Comparison of ENCODE assay signal across 11 mouse cellular contexts in the genomic region with DNA sequence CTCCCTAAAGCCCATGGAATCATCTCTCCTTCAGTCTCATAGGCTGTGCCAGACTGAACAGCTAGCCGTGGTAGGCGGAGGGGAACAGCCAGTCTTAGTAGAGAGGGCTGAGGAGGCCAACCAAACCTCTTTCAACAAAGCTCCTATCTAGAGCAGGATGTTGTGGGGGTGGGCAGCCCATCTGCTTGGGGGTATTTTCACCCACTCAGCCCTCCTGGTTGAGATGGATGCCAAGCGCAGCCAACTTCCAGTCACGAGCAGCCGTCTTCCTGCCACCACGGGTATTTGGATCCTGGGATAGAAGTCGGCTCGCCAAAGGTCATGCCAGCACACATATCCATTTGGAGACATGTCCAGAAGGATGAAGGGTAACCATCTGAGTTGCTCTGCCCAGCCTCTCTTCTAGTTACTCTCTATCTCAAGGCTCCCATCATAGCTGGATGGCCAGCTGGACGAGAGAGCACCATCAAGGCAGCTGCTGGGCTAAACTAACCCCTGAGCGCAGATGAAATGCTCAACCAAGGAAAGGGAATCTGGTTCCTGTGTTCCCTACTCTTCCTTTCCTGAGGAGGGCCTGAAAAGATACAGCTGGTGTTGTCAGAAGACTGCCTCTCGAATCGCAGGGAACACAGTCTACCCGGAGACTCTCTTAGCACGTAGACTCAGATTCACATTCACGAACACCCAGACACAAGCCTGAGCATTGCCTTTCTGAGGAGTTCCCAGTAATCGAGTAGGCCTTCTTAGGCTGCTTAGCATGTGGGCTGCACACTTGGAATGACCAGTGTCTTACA.
DNase-seq lines count a peak whose midpoint lies in the region; TF ChIP-seq lines count a peak whose summit lies in the region.
"Had no signal": no experiment of that assay in that cellular context is flagged by ENCODE, and none has a peak within 500 bp of the region (broad histone marks: within the 10 kb centered on the region; RNA-seq: fewer than 3 reads in every experiment).

No protein-coding gene starts in this region.

- no peak for TF ChIP-seq CTCF in layer of hippocampus, adult 2 months (conservative IDR thresholded peaks at IDR 0.05)
- TF ChIP-seq CTCF in gastrocnemius, adult 2 months (IDR thresholded peaks at IDR 0.05): no peak

- no peak overlapping the region for H3K4me3 ChIP-seq in layer of hippocampus, adult 2 months
- H3K4me3 ChIP-seq in limb, embryonic 10.5 days: no peak overlapping the region
- no peak overlapping the region for H3K4me3 ChIP-seq in gastrocnemius, adult 2 months
- H3K4me3 ChIP-seq: heart, embryonic 15.5 days had no signal

- peaks cover 14% of the 10 kb centered on the region; the same call in 1 of the 2 replicates for H3K36me3 ChIP-seq in limb, embryonic 10.5 days

- peak; percentile 62 for DNase-seq in left cerebral cortex, adult 11 months (ENCODE audit: low spot score)
- DNase-seq in left cerebral cortex, postnatal 4 days: no peak
- peak; percentile 92 to 93 for DNase-seq in layer of hippocampus, adult 2 months (ENCODE audit: low spot score in 2 of 2)
- peak; percentile 82 to 86 for DNase-seq in left cerebral cortex, postnatal 14 days (ENCODE audit: low spot score in 2 of 2)
- peak; percentile 71 for DNase-seq in right cerebral cortex, postnatal 14 days
- DNase-seq in limb, embryonic 10.5 days (ENCODE audit: low spot score): no peak
- no peak for DNase-seq in gastrocnemius, adult 2 months
- no peak for DNase-seq in thymus, postnatal 0 days (ENCODE audit: low spot score)
- DNase-seq: gastrocnemius, postnatal 14 days; kidney, postnatal 14 days had no signal

- WGBS in limb, embryonic 10.5 days: 95% methylated on average over 16 of the region's 16 CpGs

- no peaks in the 10 kb centered on the region for H3K9me3 ChIP-seq in limb, embryonic 10.5 days (replicated peaks)
- H3K9me3 ChIP-seq: heart, embryonic 15.5 days had no signal

- intact Hi-C loops in left cerebral cortex, postnatal 4 days (cut with DNase I): no loop called here
- intact Hi-C loops in left cerebral cortex, postnatal 14 days (cut with DNase I): no loop called here
- intact Hi-C loops in gastrocnemius, adult 2 months (cut with DNase I): no loop called here

- H3K27me3 ChIP-seq in limb, embryonic 10.5 days (ENCODE audit: low read depth, poor library complexity, severe bottlenecking): no peaks in the 10 kb centered on the region
- H3K27me3 ChIP-seq: heart, embryonic 15.5 days had no signal

- H3K4me1 ChIP-seq in limb, embryonic 10.5 days: no peaks in the 10 kb centered on the region

- H3K27ac ChIP-seq in layer of hippocampus, adult 2 months: peak overlapping the region; percentile 93
- H3K27ac ChIP-seq in limb, embryonic 10.5 days: no peak overlapping the region
- no peak overlapping the region for H3K27ac ChIP-seq in gastrocnemius, adult 2 months
- H3K27ac ChIP-seq: heart, embryonic 15.5 days had no signal

Comparison
In these comparisons a context has a peak if more than half of its experiments do, and no peak if none do; other contexts are left out.
1. DNase-seq: peak in left cerebral cortex, adult 11 months (single experiment), layer of hippocampus, adult 2 months (2 of 2), left cerebral cortex, postnatal 14 days (2 of 2) and right cerebral cortex, postnatal 14 days (single experiment); none in left cerebral cortex, postnatal 4 days (single experiment), limb, embryonic 10.5 days (single experiment), gastrocnemius, adult 2 months (single experiment) and thymus, postnatal 0 days (single experiment).